Mouse (Mus musculus): ENCODE measurements around the gene Elmod3. TPM values are rescaled to one million over a fixed set of nuclear protein-coding genes. Genes with fewer than 3 reads are reported as not detected.

The Elmod3 gene
- polyA plus RNA-seq, 1 experiment from 2014 or later = 5.1 TPM

- Histone ChIP-seq H3K9me3 (replicated peaks) (no peaks in the 10 kb centered on the region), H3K4me3 (replicated peaks) (no peak overlapping the region), H3K36me3 (peaks cover 8% of the 10 kb centered on the region; the same call in 1 of the 2 replicates), H3K27ac (no peak overlapping the region), H3K4me2 (no peak overlapping the region), H3K4me1 (replicated peaks) (0 out of 2 replicates have a peak, but pooled peaks cover 4% of the 10 kb centered on the region), H3K9ac (no peak overlapping the region), H3K27me3 (no peaks in the 10 kb centered on the region)
- 6% methylated on average over 4 of the region's 4 CpGs for WGBS (ENCODE audit: insufficient replicate concordance)
- ATAC-seq (ENCODE audit: low read depth) = peak; percentile 41; the same call in 1 of the 2 replicates
- peak; percentile 68 for DNase-seq
Measured at GRCm38 (mm10) chr6:72566044-72566443, 32.2 kb downstream of the Elmod3 start.

GRCm38 (mm10) chr6:72565506-72565905 is 32.7 kb downstream of the Elmod3 start:
- 0 out of 2 replicates have a peak, but pooled peaks cover 4% of the 10 kb centered on the region for H3K4me1 ChIP-seq (replicated peaks)
- no peak overlapping the region for H3K4me3 ChIP-seq (replicated peaks)
- no peak for ATAC-seq (ENCODE audit: low read depth)
- 69% methylated on average over 7 of the region's 7 CpGs for WGBS (ENCODE audit: insufficient replicate concordance)
- no peak overlapping the region for H3K27ac ChIP-seq
- no peak overlapping the region for H3K4me2 ChIP-seq
- no peak for DNase-seq
- H3K27me3 ChIP-seq = no peaks in the 10 kb centered on the region
- H3K9ac ChIP-seq = no peak overlapping the region
- H3K36me3 ChIP-seq = 0 out of 2 replicates have a peak, but pooled peaks cover 8% of the 10 kb centered on the region
- no peaks in the 10 kb centered on the region for H3K9me3 ChIP-seq (replicated peaks)

GRCm38 (mm10) chr6:72562894-72563293 is 35.3 kb downstream of the Elmod3 start:
- Histone ChIP-seq H3K36me3 (no peaks in the 10 kb centered on the region), H3K4me3 (replicated peaks) (no peak overlapping the region), H3K4me2 (no peak overlapping the region), H3K27ac (no peak overlapping the region), H3K4me1 (replicated peaks) (0 out of 2 replicates have a peak, but pooled peaks cover 4% of the 10 kb centered on the region), H3K9me3 (replicated peaks) (no peaks in the 10 kb centered on the region), H3K27me3 (no peaks in the 10 kb centered on the region), H3K9ac (no peak overlapping the region)
- ATAC-seq (ENCODE audit: low read depth) = no peak
- 77% methylated on average over 5 of the region's 5 CpGs for WGBS (ENCODE audit: insufficient replicate concordance)
- no peak for DNase-seq

DNA sequence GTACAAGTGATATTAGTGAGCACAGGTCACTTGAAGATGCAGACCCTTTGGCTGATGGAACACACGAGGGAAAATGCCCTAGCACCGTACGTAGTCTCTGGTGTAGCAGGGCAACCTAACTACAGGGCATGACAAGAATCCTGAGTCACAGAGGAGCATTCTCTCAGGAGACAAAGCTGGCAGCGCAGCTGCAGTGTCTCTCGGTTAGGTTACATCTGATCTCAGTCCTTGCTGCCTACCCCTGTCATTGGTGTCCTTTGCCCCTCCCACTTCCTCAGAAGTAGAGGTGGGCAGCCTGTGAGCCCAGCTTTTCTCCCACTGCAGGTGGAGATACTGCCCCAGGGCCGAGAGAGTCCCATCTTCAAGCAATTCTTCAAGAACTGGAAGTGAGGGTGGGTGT is 35.7 kb downstream of the Elmod3 start:
- Histone ChIP-seq H3K27me3 (no peaks in the 10 kb centered on the region), H3K4me3 (replicated peaks) (no peak overlapping the region), H3K9me3 (replicated peaks) (no peaks in the 10 kb centered on the region), H3K27ac (no peak overlapping the region), H3K4me1 (replicated peaks) (0 out of 2 replicates have a peak, but pooled peaks cover 4% of the 10 kb centered on the region), H3K9ac (no peak overlapping the region), H3K36me3 (no peaks in the 10 kb centered on the region), H3K4me2 (no peak overlapping the region)
- DNase-seq (no peak), ATAC-seq (ENCODE audit: low read depth) (no peak)
- 64% methylated on average over 6 of the region's 6 CpGs for WGBS (ENCODE audit: insufficient replicate concordance)

- Histone ChIP-seq H3K4me1 (replicated peaks) (0 out of 2 replicates have a peak, but pooled peaks cover 3% of the 10 kb centered on the region), H3K27ac (no peak overlapping the region), H3K9me3 (replicated peaks) (no peaks in the 10 kb centered on the region), H3K4me2 (no peak overlapping the region), H3K9ac (no peak overlapping the region), H3K4me3 (replicated peaks) (no peak overlapping the region), H3K36me3 (no peaks in the 10 kb centered on the region), H3K27me3 (no peaks in the 10 kb centered on the region)
- WGBS (ENCODE audit: insufficient replicate concordance) = 76% methylated on average over 8 of the region's 8 CpGs
- DNase-seq (no peak), ATAC-seq (ENCODE audit: low read depth) (no peak)
Measured at GRCm38 (mm10) chr6:72560801-72561200, 37.4 kb downstream of the Elmod3 start.

- WGBS (ENCODE audit: insufficient replicate concordance) = 21% methylated on average over 8 of the region's 8 CpGs
- Histone ChIP-seq H3K36me3 (no peaks in the 10 kb centered on the region), H3K4me2 (peak overlapping the region; percentile 75), H3K4me1 (replicated peaks) (peaks cover 53% of the 10 kb centered on the region), H3K27me3 (0 out of 2 replicates have a peak, but pooled peaks cover 6% of the 10 kb centered on the region), H3K4me3 (replicated peaks) (peak overlapping the region; percentile 53), H3K27ac (peak overlapping the region; percentile 65), H3K9ac (peak overlapping the region; percentile 64), H3K9me3 (replicated peaks) (no peaks in the 10 kb centered on the region)
- peak; percentile 8; the same call in 1 of the 2 replicates for ATAC-seq (ENCODE audit: low read depth)
- no peak for DNase-seq
Measured at GRCm38 (mm10) chr6:72553079-72553412, 45.2 kb downstream of the Elmod3 start.

- Histone ChIP-seq H3K4me1 (replicated peaks) (peaks cover 55% of the 10 kb centered on the region), H3K9ac (peak overlapping the region; percentile 64), H3K36me3 (no peaks in the 10 kb centered on the region), H3K27me3 (0 out of 2 replicates have a peak, but pooled peaks cover 6% of the 10 kb centered on the region), H3K4me3 (replicated peaks) (peak overlapping the region; percentile 53), H3K9me3 (replicated peaks) (no peaks in the 10 kb centered on the region), H3K4me2 (peak overlapping the region; percentile 75), H3K27ac (peak overlapping the region; percentile 65)
- ATAC-seq (ENCODE audit: low read depth) = peak; percentile 76
- WGBS (ENCODE audit: insufficient replicate concordance) = 14% methylated on average over 27 of the region's 27 CpGs
- peak; percentile 34 for DNase-seq
Measured at GRCm38 (mm10) chr6:72552171-72553078, 45.8 kb downstream of the Elmod3 start.

DNA sequence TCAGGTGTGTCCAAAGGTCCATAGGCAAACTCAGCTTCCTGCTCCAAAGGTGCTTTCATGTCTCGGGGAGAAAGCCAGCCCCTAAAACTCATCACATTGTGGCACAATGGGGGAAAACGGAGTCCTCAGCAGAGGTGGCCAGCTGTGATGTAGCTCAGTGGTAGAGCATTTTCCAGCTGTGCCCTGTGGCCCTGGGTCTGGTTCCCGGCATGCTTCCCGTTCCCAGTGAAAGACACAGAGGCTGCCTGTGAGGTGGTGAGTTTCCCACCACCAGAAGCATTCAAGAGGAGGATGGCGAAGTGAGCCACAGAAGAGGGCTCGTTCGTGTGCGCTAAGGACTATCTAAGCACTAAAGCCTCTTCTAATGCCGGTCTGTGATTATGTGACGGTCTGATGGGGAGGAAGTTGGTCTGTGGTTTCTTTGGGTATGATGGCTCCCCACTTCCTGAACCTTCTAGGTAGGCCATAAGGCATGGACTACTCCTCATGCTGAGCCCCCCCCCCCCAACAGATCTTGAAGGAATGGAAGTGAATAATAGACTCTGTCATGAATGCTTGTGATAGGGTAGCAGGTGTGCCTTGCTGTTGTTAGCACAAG is 47.6 kb downstream of the Elmod3 start:
- H3K9me3 ChIP-seq (replicated peaks) = 0 out of 2 replicates have a peak, but pooled peaks cover 2% of the 10 kb centered on the region
- no peak overlapping the region for H3K4me3 ChIP-seq (replicated peaks)
- no peak overlapping the region for H3K27ac ChIP-seq
- 46% methylated on average over 10 of the region's 10 CpGs for WGBS (ENCODE audit: insufficient replicate concordance)
- H3K4me2 ChIP-seq = peak overlapping the region; percentile 55; the same call in 1 of the 2 replicates
- ATAC-seq (ENCODE audit: low read depth) (no peak), DNase-seq (no peak)
- H3K4me1 ChIP-seq (replicated peaks) = peaks cover 55% of the 10 kb centered on the region
- no peak overlapping the region for H3K9ac ChIP-seq
- 0 out of 2 replicates have a peak, but pooled peaks cover 6% of the 10 kb centered on the region for H3K27me3 ChIP-seq
- 0 out of 2 replicates have a peak, but pooled peaks cover 3% of the 10 kb centered on the region for H3K36me3 ChIP-seq

GRCm38 (mm10) chr6:72550025-72550424 is 48.2 kb downstream of the Elmod3 start:
- DNase-seq = no peak
- Histone ChIP-seq H3K36me3 (0 out of 2 replicates have a peak, but pooled peaks cover 3% of the 10 kb centered on the region), H3K27ac (no peak overlapping the region), H3K27me3 (0 out of 2 replicates have a peak, but pooled peaks cover 6% of the 10 kb centered on the region), H3K9ac (peak overlapping the region; percentile 46; the same call in 1 of the 2 replicates), H3K9me3 (replicated peaks) (0 out of 2 replicates have a peak, but pooled peaks cover 2% of the 10 kb centered on the region), H3K4me3 (replicated peaks) (no peak overlapping the region), H3K4me1 (replicated peaks) (peaks cover 58% of the 10 kb centered on the region), H3K4me2 (peak overlapping the region; percentile 55)
- no peak for ATAC-seq (ENCODE audit: low read depth)
- 43% methylated on average over 6 of the region's 6 CpGs for WGBS (ENCODE audit: insufficient replicate concordance)

DNA sequence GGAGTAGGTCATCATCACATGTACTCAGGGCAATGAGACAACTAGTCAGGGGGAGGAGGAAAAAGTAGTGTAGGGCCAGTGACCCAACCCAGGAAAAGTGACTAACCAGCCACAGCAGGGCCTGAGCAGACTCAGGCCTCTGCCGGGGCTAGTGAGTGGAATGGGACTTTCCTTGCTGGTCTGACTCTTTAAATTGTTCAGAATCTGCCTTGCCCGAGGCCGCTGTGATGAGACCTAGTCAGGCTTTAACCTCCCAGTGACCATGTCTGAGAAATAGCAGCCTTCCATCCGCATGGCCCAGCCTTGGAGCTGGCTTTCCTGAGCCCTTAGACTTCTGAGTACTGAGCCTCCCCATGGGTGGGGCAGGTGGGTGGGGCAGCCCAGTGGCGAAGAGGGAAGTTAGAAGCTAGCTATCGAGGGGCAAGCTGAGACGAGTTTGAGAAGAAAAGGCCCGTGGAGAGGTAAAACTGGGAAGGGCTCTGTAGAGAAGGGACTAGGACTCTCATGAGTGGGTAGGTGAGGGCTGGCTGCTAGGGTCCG is 49.1 kb downstream of the Elmod3 start:
- H3K36me3 ChIP-seq = 0 out of 2 replicates have a peak, but pooled peaks cover 3% of the 10 kb centered on the region
- peak overlapping the region; percentile 14; the same call in 1 of the 2 replicates for H3K4me3 ChIP-seq (replicated peaks)
- peak; percentile 39 for DNase-seq
- H3K4me2 ChIP-seq = peak overlapping the region; percentile 55
- 0 out of 2 replicates have a peak, but pooled peaks cover 6% of the 10 kb centered on the region for H3K27me3 ChIP-seq
- H3K9ac ChIP-seq = peak overlapping the region; percentile 46
- H3K9me3 ChIP-seq (replicated peaks) = 0 out of 2 replicates have a peak, but pooled peaks cover 2% of the 10 kb centered on the region
- WGBS (ENCODE audit: insufficient replicate concordance) = 26% methylated on average over 9 of the region's 9 CpGs
- H3K4me1 ChIP-seq (replicated peaks) = peaks cover 66% of the 10 kb centered on the region
- H3K27ac ChIP-seq = no peak overlapping the region
- peak; percentile 70 for ATAC-seq (ENCODE audit: low read depth)

- Histone ChIP-seq H3K4me3 (replicated peaks) (no peak overlapping the region), H3K4me2 (no peak overlapping the region), H3K9ac (no peak overlapping the region), H3K4me1 (replicated peaks) (peaks cover 64% of the 10 kb centered on the region), H3K9me3 (replicated peaks) (0 out of 2 replicates have a peak, but pooled peaks cover 2% of the 10 kb centered on the region), H3K27me3 (0 out of 2 replicates have a peak, but pooled peaks cover 6% of the 10 kb centered on the region), H3K36me3 (0 out of 2 replicates have a peak, but pooled peaks cover 3% of the 10 kb centered on the region), H3K27ac (no peak overlapping the region)
- ATAC-seq (ENCODE audit: low read depth) = no peak
- no peak for DNase-seq
- WGBS (ENCODE audit: insufficient replicate concordance) = 72% methylated on average over 3 of the region's 3 CpGs
Measured at GRCm38 (mm10) chr6:72547862-72548261, 50.4 kb downstream of the Elmod3 start.

Data from liver, embryonic 13.5 days (tissue).